Mouse (Mus musculus) adrenal gland, adult 18-20 months (tissue): ENCODE results near the gene Trmt6. TPM values are rescaled to one million over a fixed set of nuclear protein-coding genes. Genes with fewer than 3 reads are reported as not detected.

Experiments
- DNase-seq, 2 experiments: peaks; one replicate each; pipeline ENCODE4 v3.0.0; 2021 to 2022; ENCODE audit warnings: low spot score in 2 of 2
- long read RNA-seq, 2 experiments: library from polyadenylated mRNA; stranded (forward); transcript quantifications; one replicate each; pipeline ENCODE4 v2.0.0; 2021
- total RNA-seq, 2 experiments: library from RNA; stranded (reverse); gene quantifications; 1 replicate in 1 of 2; 2 replicates in 1 of 2; pipeline ENCODE4 v1.2.3; 2021

The Trmt6 gene
- total RNA-seq = 10 to 100 TPM; 16.8 to 20.5 TPM
- long read RNA-seq, experiment 1, transcript Trmt6-201 (11 exons, 2,828 nt) = major isoform, 14 of 17 reads
- long read RNA-seq, experiment 1, partial matches to known transcripts = 0 of 17 reads
- long read RNA-seq, experiment 1, other reads (novel, unspliced or antisense) = 2 of 17 reads
- long read RNA-seq, experiment 2, transcript Trmt6-201 (11 exons, 2,828 nt) = major isoform, 42 of 55 reads
- long read RNA-seq, experiment 2, partial matches to known transcripts = 9 of 55 reads
- long read RNA-seq, experiment 2, other reads (novel, unspliced or antisense) = 4 of 55 reads

DNA sequence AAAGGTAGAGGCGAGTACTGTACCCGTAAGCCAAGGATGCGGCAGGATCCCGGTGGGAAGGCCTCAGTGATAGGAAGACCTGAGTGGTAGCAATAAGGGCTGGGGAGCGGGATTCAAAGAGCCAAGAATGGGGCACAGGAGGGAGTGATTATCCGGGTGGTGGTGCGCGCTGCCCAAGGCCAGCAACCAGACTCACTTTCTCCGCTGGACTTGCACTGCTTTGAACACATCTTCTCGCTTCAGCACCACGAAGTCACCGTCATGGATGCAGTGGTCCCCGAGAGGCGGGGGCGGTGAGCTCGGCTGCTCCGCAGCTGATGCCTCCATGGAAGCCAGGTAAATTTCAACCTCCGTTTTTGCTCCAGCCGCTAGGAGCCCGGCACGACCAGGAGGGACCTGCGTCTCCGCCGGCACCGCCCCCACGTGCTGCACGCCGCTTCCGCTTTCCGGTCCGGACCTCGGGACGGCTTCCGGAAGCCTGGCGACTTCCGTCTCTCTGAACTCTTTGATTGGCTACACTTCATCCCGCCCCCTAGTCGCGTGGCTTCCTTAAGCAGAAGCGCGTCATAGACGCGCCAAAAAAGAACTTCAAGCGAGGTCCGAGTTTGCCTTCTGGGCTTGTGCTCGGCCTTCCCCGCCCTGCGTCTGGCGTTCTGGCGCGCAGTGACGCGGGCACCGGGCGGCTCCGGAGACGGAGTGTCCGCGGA is at the start of gene Trmt6, which contains the start of gene Mcm8:
Gene Trmt6, minus strand, starts transcription at position 448 of the 707 bp plus-strand sequence.
Gene Mcm8, plus strand, starts transcription at position 534 of the 707 bp plus-strand sequence.
- peak; percentile 79 for DNase-seq

- DNase-seq = no peak
Observed at GRCm38 (mm10) chr2:132863325-132863724, 47.5 kb upstream of the Trmt6 start.

GRCm38 (mm10) chr2:132861456-132861855 is 45.6 kb upstream of the Trmt6 start:
- no peak for DNase-seq

GRCm38 (mm10) chr2:132860435-132860834 is 44.6 kb upstream of the Trmt6 start:
- DNase-seq = no peak

DNA sequence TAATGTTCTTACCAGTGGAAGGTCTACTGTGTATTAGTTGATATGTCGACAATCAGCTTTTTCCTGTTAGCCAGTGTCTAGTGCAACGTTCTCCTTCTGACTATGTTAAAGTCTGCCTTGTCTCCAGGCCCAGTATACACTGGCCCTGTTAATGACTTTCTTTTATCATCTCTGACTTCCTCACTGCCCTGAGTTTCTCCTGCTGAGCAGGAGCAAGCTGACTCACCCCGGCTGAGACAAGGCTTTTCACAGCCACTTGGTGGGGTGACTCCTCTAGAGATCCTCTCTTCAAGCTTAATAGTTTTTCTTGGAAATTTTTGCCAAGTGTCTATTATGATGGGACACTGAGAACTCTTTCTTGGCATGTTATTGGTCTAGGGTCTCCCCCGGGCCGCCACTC is 40.5 kb upstream of the Trmt6 start:
- DNase-seq = no peak

- no peak for DNase-seq
Observed at GRCm38 (mm10) chr2:132853051-132853450, 37.2 kb upstream of the Trmt6 start.

- DNase-seq = no peak
Observed at GRCm38 (mm10) chr2:132849141-132849540, 33.3 kb upstream of the Trmt6 start.

GRCm38 (mm10) chr2:132848361-132848760 is 32.5 kb upstream of the Trmt6 start:
- DNase-seq = no peak

GRCm38 (mm10) chr2:132847581-132847980 is 31.7 kb upstream of the Trmt6 start:
- DNase-seq = peak in 1 of 2 experiments; percentile 8

DNA sequence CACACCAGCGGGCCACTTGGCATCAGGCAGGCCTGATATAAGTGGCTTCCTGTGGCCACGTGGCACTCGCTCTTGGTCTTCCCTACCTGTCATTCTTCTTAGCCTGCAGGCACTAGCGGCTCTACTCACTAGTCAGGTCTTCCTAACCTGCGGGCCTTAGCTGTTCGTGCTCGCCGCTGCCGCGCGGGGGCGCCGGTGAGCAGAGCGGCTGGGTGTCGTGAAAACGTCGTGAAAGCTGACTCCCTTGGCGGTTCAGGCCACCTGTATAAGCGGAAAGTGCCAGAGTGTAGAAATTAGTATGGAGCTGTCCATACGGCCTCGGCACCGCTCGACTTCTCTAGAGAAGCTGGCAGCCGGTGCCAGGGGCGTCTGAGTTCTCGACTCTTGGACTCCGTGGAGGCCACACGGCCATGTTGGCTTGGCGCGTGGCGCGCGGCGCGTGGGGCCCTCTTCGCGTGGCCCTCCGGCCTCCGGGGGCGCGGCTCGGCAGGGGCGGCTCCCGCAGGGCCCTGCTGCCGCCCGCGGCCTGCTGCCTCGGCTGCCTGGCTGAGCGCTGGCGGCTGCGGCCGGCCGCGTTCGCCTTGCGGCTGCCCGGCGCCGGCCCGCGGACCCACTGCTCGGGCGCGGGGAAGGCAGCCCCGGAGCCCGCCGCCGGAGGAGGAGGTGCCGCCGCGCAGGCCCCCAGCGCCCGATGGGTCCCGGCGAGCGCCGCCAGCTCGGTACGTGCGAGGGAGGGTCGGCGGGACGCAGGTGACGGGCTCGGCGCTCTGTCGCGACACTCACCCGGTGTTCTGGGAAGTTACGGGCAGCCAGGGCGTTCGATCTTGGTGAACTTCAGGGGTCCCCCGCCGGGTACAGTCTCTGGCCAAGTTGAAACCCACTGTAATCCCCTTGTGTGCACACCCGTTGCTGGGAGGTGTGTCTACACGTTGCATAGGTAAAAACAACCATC is 30.8 kb upstream of the Trmt6 start, which contains the start of gene Crls1:
Gene Crls1, plus strand, starts transcription at position 260 of the 952 bp plus-strand sequence.
- peak; percentile 99 for DNase-seq

GRCm38 (mm10) chr2:132841071-132841470 is 25.2 kb upstream of the Trmt6 start:
- DNase-seq = no peak

- no peak for DNase-seq
Observed at GRCm38 (mm10) chr2:132802976-132803375, 12.9 kb downstream of the Trmt6 start.

- DNase-seq = no peak
Observed at GRCm38 (mm10) chr2:132794204-132794586, 21.7 kb downstream of the Trmt6 start.

GRCm38 (mm10) chr2:132793441-132794203 is 22.2 kb downstream of the Trmt6 start:
- DNase-seq = no peak

DNA sequence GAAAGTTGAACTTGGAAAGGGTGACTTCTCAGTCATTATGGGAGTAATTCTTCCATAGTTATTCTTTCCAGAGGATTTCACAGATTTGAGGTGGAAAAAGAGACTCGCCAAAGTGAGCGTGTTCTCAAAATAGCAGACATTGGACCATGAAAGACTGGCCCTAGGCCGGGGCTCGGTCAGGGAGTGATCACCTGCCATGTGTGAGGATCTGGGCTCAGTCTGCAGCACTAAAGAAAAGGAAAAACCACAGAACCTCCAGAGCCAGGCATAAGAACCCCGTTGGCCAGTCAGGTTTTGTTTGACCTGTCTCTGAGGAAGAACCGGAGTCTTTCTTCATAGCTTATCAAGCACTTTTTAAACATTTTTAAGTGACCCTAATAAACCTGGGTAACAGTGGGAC is 31.8 kb downstream of the Trmt6 start:
- DNase-seq = no peak

GRCm38 (mm10) chr2:132781439-132782068 is 34.3 kb downstream of the Trmt6 start:
- peak; percentile 84 to 92 for DNase-seq

DNA sequence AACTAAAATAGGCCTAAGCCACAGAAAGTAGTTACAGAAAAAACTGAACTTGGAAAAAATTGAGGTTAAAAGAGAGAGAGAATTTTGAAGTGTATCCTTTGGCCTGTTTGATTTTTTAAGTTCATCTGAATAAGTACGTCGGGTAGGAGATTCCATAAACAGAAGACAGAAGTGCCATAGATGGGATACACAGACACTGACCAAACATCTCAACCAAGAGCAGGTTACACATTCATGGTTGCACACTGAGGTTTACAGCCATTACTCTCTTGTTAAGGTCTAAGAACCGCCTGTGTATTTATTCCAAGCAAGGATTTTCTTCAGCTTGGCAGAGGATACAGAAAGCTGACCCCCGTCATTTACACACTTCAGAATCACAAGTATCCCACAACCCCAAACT is 34.9 kb downstream of the Trmt6 start, which contains the start of gene Chgb:
Gene Chgb, plus strand, starts transcription at position 301 of the 400 bp plus-strand sequence.
- DNase-seq = no peak

GRCm38 (mm10) chr2:132770822-132771221 is 45.0 kb downstream of the Trmt6 start:
- DNase-seq = no peak

- DNase-seq = no peak
Observed at GRCm38 (mm10) chr2:132757911-132758310, 57.9 kb downstream of the Trmt6 start.
